Mouse (Mus musculus) midbrain, embryonic 12.5 days (tissue): ENCODE data around the gene Gin1. TPM values are rescaled to one million over a fixed set of nuclear protein-coding genes. Genes with fewer than 3 reads are reported as not detected.
"Not testable (repeated sequence)": the region's sequence is repeated elsewhere in the genome, so short reads cannot be mapped to it uniquely, and the experiment has no call there.

Experiments
- ATAC-seq: fragments of 200-750 bp; cut with Nextera tagmentation; 2 replicates; pipeline ENCODE4 v1.8.0; 2017; ENCODE audit warnings: low read depth, moderate TSS enrichment, moderate library complexity; ENCODE audit not compliant: low FRiP score
- H3K27ac ChIP-seq: fragments of 300-500 bp; sonication (generic); replicated peaks from 2 replicates; pipeline ENCODE4 v1.5.1; 2016; ENCODE audit warnings: mild to moderate bottlenecking
- H3K27me3 ChIP-seq: fragments of 300-500 bp; sonication (generic); 2 replicates; pipeline ENCODE4 v1.6.1; 2016; ENCODE audit warnings: mild to moderate bottlenecking
- H3K36me3 ChIP-seq: fragments of 300-500 bp; sonication (generic); 2 replicates; pipeline ENCODE4 v1.6.1; 2016
- H3K4me1 ChIP-seq: fragments of 300-500 bp; sonication (generic); 2 replicates; pipeline ENCODE4 v1.6.1; 2016
- H3K4me2 ChIP-seq: fragments of 300-500 bp; sonication (generic); replicated peaks from 2 replicates; pipeline ENCODE4 v1.6.1; 2016; ENCODE audit warnings: mild to moderate bottlenecking, moderate library complexity
- H3K4me3 ChIP-seq: fragments of 300-500 bp; sonication (generic); 2 replicates; pipeline ENCODE4 v1.5.1; 2016; ENCODE audit warnings: mild to moderate bottlenecking
- H3K9ac ChIP-seq: fragments of 300-500 bp; sonication (generic); replicated peaks from 2 replicates; pipeline ENCODE4 v1.6.1; 2016; ENCODE audit warnings: mild to moderate bottlenecking, moderate library complexity
- H3K9me3 ChIP-seq: fragments of 300-500 bp; sonication (generic); 2 replicates; pipeline ENCODE4 v1.6.1; 2016; ENCODE audit warnings: mild to moderate bottlenecking
- WGBS: fragments of 180-500 bp; shearing (Covaris S2); methylation state at CpG from one replicate; pipeline ENCODE4 v1.1.7; 2016; 5-methylcytosine and 5-hydroxymethylcytosine counted together
- polyA plus RNA-seq: library from polyadenylated mRNA; unstranded; fragments of >200 nt; fragmentation: Nextera tagmentation; extraction: Ambion mirVana; gene quantifications from 2 replicates; pipeline ENCODE4 v1.2.1, GENCODE M21; 2016

The Gin1 gene
- polyA plus RNA-seq, 1 experiment from 2014 or later = 19.4 TPM

GRCm38 (mm10) chr1:97765712-97766111 is 4.3 kb upstream of the Gin1 start:
- H3K4me1 ChIP-seq = peaks cover 19% of the 10 kb centered on the region; the same call in 1 of the 2 replicates
- not testable (repeated sequence) for H3K9ac ChIP-seq, H3K4me3 ChIP-seq, H3K4me2 ChIP-seq, H3K36me3 ChIP-seq, H3K9me3 ChIP-seq, H3K27me3 ChIP-seq, H3K27ac ChIP-seq, ATAC-seq
- 94% methylated on average over 4 of the region's 4 CpGs for WGBS

DNA sequence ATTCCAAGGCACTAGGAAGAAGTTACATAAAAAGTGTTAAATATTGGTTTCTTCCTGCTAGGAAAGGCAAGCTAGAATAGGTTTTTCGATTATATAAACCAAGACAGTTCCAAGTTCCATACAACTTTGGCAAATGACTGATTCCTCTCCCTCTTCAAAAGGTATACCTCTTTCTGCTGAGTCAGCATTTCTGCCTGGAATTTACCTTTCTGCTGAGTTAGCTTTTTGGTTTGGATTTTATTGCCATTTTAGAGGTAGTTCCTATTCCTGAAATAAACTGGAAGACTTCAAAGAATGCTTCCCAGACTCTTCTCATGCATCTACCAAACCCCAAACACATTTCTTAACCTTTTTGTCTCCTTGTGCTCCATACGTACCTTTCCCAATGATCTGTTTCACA is 1.9 kb upstream of the Gin1 start:
- H3K4me3 ChIP-seq = no peak overlapping the region

GRCm38 (mm10) chr1:97768906-97769293 is 1.1 kb upstream of the Gin1 start:
- Histone ChIP-seq H3K9ac (peak overlapping the region; percentile 88), H3K27me3 (no peaks in the 10 kb centered on the region), H3K9me3 (no peaks in the 10 kb centered on the region), H3K4me3 (peak overlapping the region; percentile 90), H3K27ac (0 out of 2 replicates have a peak overlapping the region, but pooled peaks have one; percentile 85), H3K4me2 (peak overlapping the region; percentile 79), H3K4me1 (peaks cover 22% of the 10 kb centered on the region; the same call in 1 of the 2 replicates), H3K36me3 (no peaks in the 10 kb centered on the region)
- WGBS = 14% methylated on average over 7 of the region's 7 CpGs
- ATAC-seq = no peak

More for the DNA sequence above, 1.9 kb upstream of the Gin1 start:
- ATAC-seq = no peak
- Histone ChIP-seq H3K27me3 (no peaks in the 10 kb centered on the region), H3K4me2 (peak overlapping the region; percentile 79), H3K27ac (no peak overlapping the region), H3K9ac (0 out of 2 replicates have a peak overlapping the region, but pooled peaks have one; percentile 28), H3K36me3 (no peaks in the 10 kb centered on the region), H3K9me3 (no peaks in the 10 kb centered on the region), H3K4me1 (peaks cover 22% of the 10 kb centered on the region; the same call in 1 of the 2 replicates)
- 83% methylated on average over 2 of the region's 2 CpGs for WGBS

DNA sequence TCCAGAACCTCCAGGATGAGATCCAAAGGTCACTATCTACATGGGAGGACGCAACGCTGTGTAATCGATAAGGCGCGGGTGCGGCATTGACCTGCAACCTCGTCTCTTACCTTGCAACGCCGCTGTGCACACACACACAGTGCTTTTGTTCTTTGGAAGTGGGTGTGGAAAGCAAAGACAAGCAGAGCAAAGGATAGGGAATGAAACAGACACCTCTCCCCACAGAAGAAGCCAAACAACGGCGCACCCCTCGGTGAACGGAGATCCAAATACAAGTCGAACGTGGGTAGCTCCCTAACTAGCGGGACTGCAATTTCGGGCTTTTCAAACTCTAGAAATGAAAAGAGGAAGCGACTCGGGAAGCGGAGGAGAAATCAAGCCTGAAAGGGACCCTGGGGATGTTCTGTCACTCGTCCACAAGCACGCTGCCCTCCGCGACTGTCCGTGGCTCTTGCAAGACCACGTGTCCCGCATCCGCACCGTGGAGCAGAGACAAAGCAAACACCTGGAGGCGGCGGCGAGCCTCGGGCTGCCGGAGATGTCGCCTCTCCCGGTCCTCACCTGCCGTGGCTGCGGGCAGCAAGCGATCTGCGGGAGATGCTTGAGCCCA is 573 bp upstream of the Gin1 start:
- WGBS = under 1% methylated on average over 40 of the region's 40 CpGs
- H3K27me3 ChIP-seq = no peaks in the 10 kb centered on the region
- H3K27ac ChIP-seq = peak overlapping the region; percentile 85

DNA sequence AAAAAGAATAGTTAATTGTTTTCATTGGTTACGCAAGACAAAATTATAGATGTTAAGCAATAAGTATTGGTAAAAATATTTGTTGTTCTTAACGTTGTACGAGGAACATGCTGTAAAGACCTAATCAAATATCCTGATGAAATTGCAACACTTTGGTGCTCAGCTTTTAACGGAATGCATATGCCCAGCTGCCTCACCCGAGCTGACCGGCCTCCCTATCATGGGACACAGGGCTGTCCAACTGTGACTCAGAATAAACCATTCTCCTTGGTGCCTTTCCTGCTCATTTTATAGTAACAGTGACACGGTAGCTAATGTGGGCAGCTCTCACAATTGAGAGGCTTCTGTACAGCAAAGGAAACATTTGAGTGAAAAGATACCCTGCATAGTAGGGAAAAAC is 1.1 kb downstream of the Gin1 start:
- Histone ChIP-seq H3K36me3 (no peaks in the 10 kb centered on the region), H3K9me3 (no peaks in the 10 kb centered on the region), H3K9ac (no peak overlapping the region), H3K4me3 (no peak overlapping the region), H3K27ac (no peak overlapping the region), H3K27me3 (no peaks in the 10 kb centered on the region), H3K4me2 (peak overlapping the region; percentile 23; the same call in 1 of the 2 replicates), H3K4me1 (peaks cover 22% of the 10 kb centered on the region; the same call in 1 of the 2 replicates)
- WGBS = 72% methylated on average over 7 of the region's 7 CpGs
- ATAC-seq = no peak

More for the DNA sequence above, 573 bp upstream of the Gin1 start:
- Histone ChIP-seq H3K9ac (peak overlapping the region; percentile 88), H3K4me1 (peaks cover 22% of the 10 kb centered on the region; the same call in 1 of the 2 replicates), H3K4me2 (peak overlapping the region; percentile 79), H3K4me3 (peak overlapping the region; percentile 90), H3K36me3 (no peaks in the 10 kb centered on the region), H3K9me3 (no peaks in the 10 kb centered on the region)
- peak; percentile 71 for ATAC-seq

DNA sequence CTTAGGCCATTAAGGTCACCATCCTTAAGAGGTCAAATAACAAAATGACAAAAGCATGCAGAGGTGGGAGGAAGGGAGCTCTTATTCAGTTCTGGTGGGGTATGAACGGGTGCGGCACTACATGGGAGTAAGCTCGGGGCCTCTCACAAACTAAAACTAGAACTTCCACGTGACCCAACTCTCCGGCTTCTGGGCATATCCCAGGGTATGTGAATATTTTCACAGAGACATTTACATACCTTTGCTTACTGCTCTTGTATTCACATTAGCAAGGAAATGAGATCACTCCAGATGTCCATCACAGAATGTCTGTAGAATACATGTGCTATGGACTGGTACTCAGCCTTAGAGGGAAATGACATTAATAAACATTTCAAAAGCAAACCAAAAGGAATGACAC is 1.8 kb downstream of the Gin1 start:
- no peak for ATAC-seq
- WGBS = 95% methylated on average over 5 of the region's 5 CpGs

GRCm38 (mm10) chr1:97773362-97773761 is 3.4 kb downstream of the Gin1 start:
- Histone ChIP-seq H3K36me3 (no peaks in the 10 kb centered on the region), H3K9me3 (no peaks in the 10 kb centered on the region), H3K9ac (no peak overlapping the region), H3K4me2 (no peak overlapping the region), H3K27ac (no peak overlapping the region), H3K4me1 (peaks cover 11% of the 10 kb centered on the region; the same call in 1 of the 2 replicates), H3K4me3 (no peak overlapping the region), H3K27me3 (no peaks in the 10 kb centered on the region)
- no peak for ATAC-seq
- WGBS = 91% methylated on average over 6 of the region's 6 CpGs

More for the DNA sequence above, 1.8 kb downstream of the Gin1 start:
- Histone ChIP-seq H3K4me2 (no peak overlapping the region), H3K36me3 (no peaks in the 10 kb centered on the region), H3K4me1 (peaks cover 22% of the 10 kb centered on the region; the same call in 1 of the 2 replicates), H3K27ac (no peak overlapping the region), H3K27me3 (no peaks in the 10 kb centered on the region), H3K4me3 (no peak overlapping the region), H3K9ac (no peak overlapping the region), H3K9me3 (no peaks in the 10 kb centered on the region)

DNA sequence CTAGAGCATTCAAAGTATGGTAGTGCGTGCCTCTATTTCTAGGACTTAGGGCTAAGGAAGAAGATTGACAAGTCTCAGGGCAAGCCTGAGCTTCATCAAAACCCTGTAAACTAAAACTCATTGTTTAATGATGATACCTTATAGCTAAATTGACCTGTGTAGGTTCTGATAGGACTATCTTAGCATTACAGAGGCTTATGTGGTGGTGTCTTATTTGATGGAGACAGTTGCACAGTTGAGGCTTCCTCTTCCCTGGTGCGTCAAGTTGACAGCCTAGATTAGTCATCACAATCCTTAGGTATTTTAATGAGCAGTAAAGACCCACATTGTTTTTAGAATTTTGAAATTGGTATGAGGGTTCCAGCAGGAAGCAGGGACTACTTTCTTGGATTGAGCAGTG is 4.0 kb downstream of the Gin1 start:
- 97% methylated on average over 2 of the region's 2 CpGs for WGBS

DNA sequence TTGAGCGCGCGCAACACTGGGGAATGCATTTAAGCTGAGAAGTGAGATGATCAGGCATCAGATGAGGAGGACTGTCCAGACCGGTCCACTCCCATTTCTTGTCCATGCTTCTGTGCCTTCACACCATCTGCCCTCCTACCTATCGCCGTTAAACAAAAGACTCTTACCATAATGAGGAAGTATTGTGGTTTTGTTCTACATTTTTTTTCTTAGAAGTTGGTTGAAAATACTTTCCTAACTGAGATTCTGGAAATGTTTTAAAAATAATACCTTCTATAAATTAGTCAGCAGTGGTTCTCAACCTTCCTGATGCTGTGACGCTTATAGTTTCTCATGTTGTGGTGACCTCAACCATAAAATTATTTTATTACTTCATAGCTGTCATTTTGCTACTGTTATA is 11.7 kb downstream of the Gin1 start:
- Histone ChIP-seq H3K9me3 (no peaks in the 10 kb centered on the region), H3K9ac (no peak overlapping the region), H3K36me3 (no peaks in the 10 kb centered on the region), H3K27ac (no peak overlapping the region), H3K4me3 (no peak overlapping the region), H3K4me1 (no peaks in the 10 kb centered on the region), H3K27me3 (no peaks in the 10 kb centered on the region), H3K4me2 (no peak overlapping the region)
- no peak for ATAC-seq
- 94% methylated on average over 7 of the region's 7 CpGs for WGBS

More for the DNA sequence above, 4.0 kb downstream of the Gin1 start:
- H3K36me3 ChIP-seq = no peaks in the 10 kb centered on the region
- no peak for ATAC-seq
- no peak overlapping the region for H3K4me2 ChIP-seq
- H3K9me3 ChIP-seq = no peaks in the 10 kb centered on the region
- H3K27ac ChIP-seq = no peak overlapping the region
- H3K4me1 ChIP-seq = peaks cover 5% of the 10 kb centered on the region; the same call in 1 of the 2 replicates
- no peaks in the 10 kb centered on the region for H3K27me3 ChIP-seq
- no peak overlapping the region for H3K9ac ChIP-seq
- H3K4me3 ChIP-seq = no peak overlapping the region

DNA sequence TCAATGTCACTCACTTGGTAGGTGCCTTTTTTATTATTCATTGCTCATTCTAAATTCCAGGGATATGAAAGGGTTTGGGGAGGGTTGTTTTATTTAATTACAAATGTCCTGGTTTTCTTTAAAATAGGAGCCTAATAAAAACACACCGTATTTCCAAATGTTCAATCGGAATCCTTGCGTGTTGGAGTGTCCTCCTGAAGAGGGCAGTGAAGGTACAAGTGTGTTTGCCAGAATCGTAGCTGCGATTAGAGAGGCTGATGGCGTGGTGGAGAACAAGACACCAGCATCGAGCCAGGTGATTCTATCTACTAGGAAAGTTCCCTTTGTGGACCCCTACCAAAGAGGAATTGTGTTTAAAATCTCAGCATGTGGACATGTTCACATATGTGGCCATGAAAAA is 15.0 kb downstream of the Gin1 start:
- H3K9ac ChIP-seq = no peak overlapping the region
- H3K4me1 ChIP-seq = no peaks in the 10 kb centered on the region
- ATAC-seq = no peak
- no peak overlapping the region for H3K4me3 ChIP-seq
- no peaks in the 10 kb centered on the region for H3K36me3 ChIP-seq
- no peak overlapping the region for H3K4me2 ChIP-seq
- 84% methylated on average over 7 of the region's 7 CpGs for WGBS
- H3K9me3 ChIP-seq = no peaks in the 10 kb centered on the region
- H3K27me3 ChIP-seq = no peaks in the 10 kb centered on the region
- no peak overlapping the region for H3K27ac ChIP-seq

DNA sequence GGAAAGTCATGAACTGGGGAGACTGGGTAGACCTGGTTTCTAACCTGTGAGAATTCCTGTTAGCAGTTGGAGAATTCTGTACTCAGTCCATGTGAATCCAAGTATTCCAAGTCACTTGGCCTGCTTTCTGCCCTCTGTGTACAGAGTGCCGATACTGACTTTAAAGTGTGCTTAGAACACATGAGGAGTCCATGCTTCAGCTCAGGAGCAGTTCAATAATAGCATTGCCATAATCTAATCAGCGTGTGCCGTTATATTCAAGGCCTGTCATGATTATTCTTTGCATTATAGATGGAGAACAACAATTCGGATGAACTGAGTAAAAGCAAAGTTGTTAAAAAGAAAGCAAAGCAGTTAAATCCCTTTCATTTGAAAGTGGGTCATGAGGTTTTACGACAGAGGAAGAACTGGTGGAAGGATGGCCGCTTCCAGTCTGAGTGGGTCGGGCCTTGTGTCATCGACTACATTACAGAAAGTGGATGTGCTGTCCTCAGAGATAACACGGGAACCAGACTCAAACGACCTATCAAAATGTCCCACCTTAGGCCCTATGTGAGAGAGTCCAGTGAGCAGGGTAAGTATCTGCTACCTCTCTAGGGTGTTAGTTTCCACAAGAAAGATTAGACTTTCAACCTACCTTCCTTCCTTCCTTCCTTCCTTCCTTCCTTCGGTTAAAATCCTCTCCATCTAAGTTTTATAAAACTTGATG is 15.9 kb downstream of the Gin1 start:
- Histone ChIP-seq H3K9me3 (no peaks in the 10 kb centered on the region), H3K4me2 (no peak overlapping the region), H3K36me3 (no peaks in the 10 kb centered on the region), H3K27me3 (no peaks in the 10 kb centered on the region), H3K27ac (no peak overlapping the region), H3K9ac (no peak overlapping the region), H3K4me3 (no peak overlapping the region), H3K4me1 (no peaks in the 10 kb centered on the region)
- ATAC-seq = no peak
- WGBS = 92% methylated on average over 11 of the region's 11 CpGs

GRCm38 (mm10) chr1:97787674-97788073 is 17.7 kb downstream of the Gin1 start:
- ATAC-seq = no peak
- no peak overlapping the region for H3K4me2 ChIP-seq
- no peaks in the 10 kb centered on the region for H3K4me1 ChIP-seq
- no peaks in the 10 kb centered on the region for H3K9me3 ChIP-seq
- H3K27me3 ChIP-seq = no peaks in the 10 kb centered on the region
- 90% methylated on average over 3 of the region's 3 CpGs for WGBS
- H3K9ac ChIP-seq = no peak overlapping the region
- H3K4me3 ChIP-seq = no peak overlapping the region
- H3K27ac ChIP-seq = no peak overlapping the region
- H3K36me3 ChIP-seq = no peaks in the 10 kb centered on the region
